Mouse (Mus musculus) kidney, postnatal 36 days (tissue): Measurements from ENCODE around the gene Fry.

Source experiments
- DNase-seq, 2 experiments: peaks; one replicate each; pipeline ENCODE4 v3.0.0; 2021 to 2022; ENCODE audit warnings: mixed read lengths in 2 of 2

Fry gene

DNA sequence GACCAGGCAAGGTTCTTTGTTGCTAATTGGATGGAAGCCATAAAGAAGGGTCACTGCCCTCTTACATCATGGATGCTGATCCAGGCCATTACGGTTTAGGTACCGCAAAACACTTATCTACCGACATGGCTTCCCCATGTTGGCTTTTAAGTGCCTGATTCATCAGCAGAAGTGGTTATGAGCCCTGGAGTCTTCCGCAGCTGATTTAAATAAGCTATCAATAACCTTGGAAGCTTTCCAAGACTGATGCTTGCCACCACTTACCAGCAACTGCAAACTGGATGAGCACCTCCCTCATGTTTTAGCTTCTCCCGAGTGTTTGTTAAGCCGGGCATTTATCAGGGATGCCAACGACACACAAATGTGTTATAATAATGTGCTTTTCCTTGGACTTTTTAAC is 12.7 kb downstream of the Fry start:
- DNase-seq = no peak

DNA sequence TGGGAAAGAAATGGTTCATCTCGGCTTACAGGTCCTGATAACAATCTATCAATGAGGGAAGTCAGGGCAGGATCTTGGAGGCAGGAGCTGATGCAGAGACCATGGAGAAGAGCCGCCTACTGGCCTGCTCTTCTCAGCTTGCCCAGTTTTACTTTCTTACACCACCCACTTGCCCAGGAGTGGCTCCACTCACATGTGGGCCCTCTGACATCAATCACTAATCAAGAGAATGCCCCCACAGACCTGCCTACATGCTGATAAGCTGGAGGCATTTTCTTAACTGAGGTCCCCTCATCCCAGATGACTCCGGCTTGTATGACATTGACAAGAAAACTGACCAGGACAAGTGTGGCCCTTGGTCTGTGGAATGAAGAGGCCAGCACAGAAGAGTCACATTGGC is 16.2 kb downstream of the Fry start:
- no peak for DNase-seq

DNA sequence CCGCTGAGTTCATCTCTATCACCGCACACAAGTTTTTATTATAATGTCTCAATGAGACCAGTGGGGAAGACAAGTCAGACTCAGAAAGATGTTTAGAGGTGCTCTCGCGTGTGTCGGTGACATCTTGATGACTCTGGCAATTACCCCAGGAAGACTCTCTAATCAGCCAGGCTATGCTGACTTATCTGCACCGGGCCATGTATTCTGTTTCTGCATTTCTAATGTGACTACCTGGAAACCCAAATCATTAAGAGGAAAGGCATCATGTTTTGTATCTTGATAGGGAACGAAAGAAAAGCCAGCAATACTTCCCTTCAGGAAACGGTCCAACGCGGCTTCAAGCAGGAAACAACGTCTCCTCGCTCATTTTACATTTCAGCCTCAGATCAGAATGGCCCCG is 17.1 kb downstream of the Fry start:
- DNase-seq = no peak

DNA sequence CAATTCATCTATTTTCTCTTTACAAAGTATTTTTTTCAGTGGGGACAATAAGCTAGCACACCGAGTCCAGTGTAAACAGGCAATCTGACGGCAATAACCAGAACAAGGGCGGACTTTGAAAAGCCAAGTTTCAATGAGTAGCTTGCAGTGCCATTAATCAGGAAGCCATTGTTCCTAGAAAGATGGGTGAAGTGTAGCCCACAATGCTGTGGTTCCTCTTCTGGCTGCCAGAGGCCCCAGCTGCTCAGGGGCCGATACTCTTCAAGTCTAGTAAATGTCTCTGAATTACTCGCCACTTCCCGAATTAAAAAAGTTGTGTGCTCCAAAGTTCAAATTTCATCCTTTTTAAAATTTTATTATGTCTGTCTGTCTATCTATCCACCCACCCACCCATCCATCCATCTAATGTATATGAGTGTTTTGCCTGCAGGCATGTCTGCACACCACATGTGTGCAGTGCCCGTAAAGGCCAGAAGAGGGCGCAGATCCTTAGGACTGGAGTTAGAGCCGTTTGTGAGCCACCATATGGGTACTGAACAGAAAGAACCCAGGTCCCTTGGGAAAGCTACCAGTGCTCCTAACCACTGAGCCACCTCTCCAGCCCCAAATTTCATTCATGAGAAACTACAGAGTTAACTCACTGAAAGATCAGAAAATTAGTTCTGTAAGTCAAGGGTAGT is 19.5 kb downstream of the Fry start:
- peak in 1 of 2 experiments; percentile 19 for DNase-seq

DNA sequence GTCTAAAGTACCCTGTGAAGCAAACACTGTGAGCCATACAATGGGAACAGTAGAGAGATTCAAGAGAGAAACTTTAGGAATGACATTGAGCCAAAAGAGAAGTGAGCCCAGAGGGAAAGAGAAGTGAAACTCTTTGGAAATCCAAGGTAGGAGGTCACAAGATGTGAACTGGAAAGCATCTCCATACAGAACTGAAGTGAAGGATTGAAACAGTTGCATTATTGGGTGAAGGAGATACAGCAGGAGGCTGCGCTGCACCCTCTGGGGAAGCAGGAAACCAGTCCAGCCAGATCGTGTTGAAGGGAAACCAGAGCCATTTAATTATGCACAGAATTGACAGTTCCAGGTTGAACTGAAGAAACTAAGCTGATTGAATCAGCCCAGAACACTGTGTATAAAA is 22.1 kb downstream of the Fry start:
- DNase-seq = no peak

DNA sequence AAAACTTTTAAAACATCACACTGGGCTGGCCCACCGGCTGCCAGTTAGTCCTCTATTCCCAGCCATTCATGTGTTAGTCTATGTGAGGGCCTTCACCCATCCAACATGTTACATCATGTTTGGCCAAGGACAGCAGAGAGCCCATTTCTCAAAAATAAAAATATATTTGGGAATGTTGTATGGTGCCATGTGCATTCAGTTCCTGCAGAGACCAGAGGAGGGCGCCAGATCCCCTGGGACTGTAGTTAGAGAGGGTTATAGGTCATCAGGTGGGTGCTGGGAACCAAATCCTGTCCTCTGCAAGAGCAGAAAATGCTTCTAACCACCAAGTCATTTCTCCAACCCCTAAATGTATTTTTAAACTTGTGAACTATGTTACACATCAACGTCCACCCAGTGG is 27.5 kb downstream of the Fry start:
- no peak for DNase-seq

DNA sequence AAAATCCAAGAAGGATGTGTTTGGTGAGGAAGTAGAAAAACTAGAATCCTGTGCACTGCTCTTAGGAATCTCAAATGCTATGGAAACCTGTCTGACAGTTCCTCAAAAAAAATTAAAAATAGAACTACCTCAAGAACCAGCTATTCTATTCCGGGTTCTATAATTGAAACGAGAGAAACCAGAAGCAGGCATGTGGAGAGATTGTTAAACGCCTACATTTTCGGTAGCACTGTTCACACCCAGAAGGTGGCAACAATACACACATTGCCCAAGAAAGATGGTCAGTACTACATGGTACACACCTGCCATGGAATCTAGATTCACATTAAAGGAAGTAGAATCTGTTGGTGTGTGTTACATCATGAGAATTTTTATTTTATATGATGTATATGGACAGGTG is 28.2 kb downstream of the Fry start:
- DNase-seq = no peak

DNA sequence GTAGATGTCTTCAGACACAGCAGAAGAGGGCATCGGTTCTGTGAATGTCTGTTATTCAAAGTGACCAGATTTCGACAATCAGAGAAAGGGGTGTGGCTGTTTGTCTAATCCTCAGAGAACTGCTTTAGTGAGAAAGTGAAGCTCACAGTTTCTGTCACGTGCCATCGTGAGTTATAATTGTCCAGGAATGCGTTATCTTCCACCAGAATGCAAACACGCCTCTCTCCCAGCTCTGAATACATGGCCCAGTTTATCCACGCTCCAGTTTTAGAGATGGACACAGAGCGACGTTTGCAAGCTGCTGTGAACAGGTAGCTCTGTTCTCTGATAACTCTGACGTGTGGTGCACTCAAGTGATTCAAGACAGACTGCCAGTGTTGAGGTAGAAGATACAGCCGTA is 31.3 kb downstream of the Fry start:
- no peak for DNase-seq

DNA sequence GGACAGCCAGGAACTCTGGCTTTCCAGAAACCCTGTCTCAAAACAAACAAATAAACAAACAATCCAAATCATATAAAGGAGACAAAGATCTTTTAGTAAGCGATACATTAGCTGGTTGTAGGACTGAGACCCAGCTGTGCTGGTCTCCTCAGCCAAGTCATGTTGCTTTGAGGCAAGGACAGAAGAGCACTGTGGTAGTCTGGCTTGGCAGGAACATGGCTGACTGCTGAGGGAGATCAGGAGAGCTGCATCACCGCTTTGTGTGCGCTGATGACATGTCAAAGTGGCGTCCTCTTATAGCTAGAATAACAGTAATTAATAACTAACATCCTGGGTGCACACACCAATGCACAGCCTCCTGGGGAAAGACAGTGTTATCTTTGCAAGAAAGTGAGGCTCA is 32.5 kb downstream of the Fry start:
- no peak for DNase-seq

DNA sequence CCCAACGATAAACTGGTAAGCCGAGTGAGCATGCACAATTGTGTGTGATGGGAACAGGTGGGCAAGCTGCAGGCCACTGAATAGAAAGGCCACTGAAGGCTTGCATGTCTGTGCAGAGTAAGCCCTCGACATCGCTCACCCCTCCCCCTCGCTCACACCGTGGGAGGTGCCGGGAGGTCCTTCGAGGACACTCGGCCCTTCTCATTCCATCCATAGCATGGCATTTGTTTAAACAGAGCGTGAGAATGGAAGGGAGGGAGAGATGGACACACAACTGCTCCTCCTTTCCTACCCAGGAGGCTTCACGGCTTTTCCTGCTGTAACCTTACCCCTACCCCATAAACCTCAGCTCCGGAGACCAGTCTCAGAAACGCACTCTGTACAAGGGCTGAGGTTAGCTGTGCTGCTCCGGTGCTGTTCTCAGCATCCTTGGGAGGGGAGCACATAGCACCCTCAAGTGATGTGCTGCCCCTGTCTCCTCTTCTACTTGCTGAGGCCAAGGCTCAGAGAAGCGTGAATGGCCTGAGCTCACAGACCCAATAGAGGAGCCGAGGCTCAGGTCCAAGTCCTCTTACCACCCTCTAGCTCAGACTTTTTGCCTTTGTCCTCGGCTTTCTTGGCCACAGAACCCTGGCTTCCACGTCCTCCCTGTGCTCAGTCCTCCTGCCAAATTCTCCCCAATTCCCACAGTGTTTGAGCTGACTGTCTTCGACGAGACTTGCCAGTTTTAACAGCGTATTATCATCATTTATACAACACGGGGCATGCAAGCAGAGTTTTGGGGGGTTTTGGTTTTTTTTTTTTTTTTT is 33.8 kb downstream of the Fry start:
- peak in 1 of 2 experiments; percentile 21 for DNase-seq

DNA sequence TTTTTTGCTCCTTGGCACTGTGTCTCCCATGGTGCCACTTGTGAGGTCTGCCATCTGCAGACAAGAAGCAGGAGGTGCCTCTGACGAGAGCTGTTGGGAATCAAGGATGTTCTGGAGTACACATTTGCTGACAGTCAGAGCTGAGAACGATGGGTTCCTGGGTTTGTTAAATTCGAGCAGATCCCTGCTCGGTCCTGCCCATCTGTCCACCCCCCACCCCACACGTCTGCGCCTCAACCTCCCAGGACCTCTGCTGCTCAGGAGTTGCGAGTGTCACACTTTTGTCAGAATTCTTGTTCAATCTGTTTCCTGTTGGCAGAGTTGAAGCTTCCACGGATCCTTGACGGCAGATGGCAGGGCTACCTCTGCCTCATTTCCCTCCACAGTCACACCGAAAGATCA is 34.4 kb downstream of the Fry start:
- no peak for DNase-seq

DNA sequence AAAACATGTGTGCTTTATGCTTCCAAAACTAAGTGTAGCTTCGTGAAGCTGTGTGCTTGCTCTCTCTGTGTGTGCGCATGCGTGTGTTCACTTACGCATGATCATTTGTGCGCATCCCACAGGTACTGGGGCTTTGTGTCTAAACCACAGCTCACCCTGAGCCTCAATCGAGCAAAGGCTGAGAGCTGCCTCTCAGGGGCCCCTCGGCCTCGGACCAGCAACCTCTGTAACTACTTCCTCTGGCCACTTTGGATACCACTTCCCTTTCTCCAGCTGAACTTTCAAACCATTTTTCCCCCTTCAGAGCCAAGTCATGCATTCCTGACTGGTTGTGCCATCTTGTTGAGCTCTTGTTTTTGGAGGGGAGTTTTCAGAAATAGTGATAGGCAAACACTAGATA is 36.9 kb downstream of the Fry start:
- DNase-seq = no peak

DNA sequence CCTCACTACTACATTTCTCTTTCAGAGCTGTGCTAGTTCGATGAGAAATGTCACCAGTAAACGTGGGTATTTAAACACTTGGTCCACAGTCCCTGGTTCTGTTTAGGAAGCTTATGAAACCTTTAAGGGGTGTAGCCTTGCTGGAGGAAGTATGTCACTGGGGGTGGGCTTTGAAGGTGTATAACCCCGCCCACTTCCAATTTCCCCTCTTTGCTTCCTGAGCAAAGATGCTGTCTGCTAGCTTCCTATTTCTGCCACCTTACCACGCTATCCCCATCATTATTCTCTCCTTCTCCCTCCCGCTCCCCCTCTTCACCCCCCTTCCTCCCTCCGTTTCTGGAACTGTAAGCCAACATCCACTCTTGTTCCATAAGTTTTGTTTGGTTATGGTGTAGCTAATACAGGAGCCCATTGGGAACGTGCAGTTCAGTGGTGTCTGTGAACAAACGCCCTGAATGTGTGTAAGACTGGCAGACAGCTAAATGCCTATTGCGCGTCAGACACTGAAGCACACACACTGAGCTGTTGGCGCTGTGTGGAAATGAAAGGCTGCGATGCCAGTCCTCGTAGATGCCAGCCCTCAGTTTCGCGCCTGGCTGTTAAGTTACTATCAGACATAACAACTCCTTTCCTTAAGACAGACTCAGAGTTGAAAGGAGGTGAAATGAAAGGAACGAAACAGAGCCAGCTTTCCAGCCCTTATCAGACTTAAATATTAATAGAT is 37.8 kb downstream of the Fry start:
- no peak for DNase-seq

DNA sequence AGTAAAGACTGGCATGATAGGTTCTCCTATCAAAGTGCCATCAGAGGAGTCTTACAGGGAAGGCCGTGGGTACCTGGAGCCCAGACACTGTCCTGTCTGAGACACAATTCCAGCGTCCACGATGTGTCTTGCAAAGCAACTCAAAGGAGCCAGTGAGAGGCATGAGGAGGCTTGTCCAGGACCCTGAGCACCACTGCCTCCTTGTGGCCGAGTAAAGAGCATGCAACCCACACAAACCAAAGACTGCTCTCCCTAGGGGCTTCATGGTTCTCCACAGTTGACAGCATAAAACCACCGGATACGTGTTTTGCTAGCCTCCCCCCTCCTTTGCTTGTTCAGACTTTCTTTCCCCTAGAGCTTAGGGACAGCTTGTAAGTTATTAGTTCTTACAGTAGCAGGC is 39.2 kb downstream of the Fry start:
- peak in 1 of 2 experiments; percentile 65 for DNase-seq

DNA sequence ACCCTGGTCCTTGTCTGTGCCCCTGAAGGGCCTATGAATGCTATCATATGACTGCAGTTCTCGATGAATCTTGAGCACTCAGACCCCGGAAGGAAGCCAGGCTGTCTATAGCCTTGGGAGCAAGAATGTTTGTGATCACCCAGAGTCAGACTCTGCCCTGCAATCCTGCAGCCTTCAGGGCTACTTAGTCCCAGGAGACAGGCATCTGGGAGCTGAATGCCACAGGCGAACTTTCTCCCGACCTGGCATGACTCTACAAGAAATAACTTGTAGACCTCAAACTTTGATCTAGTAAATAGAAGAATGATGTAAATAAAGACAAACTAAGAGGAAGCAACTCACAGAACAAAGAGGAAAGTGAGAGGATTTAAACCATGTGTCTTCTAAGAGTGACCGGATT is 40.7 kb downstream of the Fry start:
- DNase-seq = peak in 1 of 2 experiments; percentile 6

DNA sequence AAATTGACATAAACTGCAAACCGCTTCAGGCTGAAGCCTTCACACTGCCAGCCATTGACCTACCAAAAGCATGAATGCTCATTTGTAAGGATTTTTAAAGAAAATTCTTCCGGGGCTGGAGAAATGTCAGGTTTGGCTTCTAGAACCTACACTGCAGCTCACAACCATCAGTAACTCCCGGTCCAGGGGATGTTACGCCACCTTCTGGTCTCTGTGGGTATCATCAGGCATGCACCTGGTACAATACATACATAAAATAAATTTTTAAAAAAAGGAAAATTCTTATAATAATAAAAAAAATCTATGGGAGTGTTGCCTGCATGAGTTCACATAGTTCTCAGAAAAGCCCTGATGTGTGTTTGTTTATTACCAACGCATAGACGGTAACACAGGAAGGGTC is 42.7 kb downstream of the Fry start:
- no peak for DNase-seq

DNA sequence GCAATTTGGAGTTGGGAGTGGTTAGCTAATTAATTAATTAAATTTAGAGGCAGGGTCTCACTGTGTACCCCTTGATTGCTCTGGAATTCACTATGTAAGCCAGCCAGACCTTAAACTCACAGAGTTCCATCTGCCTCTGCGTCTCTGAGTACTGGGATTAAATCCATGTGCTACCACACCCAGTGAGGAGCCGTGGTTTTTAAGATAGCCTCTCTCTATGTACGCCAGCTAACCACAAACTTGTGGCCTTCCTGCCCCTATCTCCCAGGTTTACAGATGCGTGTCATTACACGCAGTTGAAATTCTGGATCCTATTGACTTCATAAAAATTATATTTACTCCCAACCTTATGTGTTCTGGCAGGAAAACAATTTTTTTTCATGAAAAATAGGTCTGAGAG is 43.5 kb downstream of the Fry start:
- no peak for DNase-seq

DNA sequence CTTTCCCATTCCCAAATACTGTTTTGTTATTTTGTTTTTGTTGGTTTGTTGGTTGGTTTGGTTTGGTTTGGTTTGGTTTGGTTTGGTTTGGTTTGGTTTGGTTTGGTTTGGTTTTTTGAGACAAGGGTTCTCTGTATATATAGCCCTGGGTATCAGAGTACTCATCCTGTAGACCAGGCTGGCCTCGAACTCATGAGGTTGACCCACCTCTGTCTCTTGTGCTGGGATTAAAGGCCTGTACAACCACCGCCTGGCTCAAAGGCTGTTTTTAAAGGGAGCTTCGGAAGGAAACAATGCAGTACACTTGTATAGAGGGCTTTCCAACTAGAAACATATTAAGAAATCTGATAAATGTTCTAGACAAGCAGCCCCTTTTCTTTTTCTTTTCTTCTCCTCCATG is 46.2 kb downstream of the Fry start:
- DNase-seq = no peak

DNA sequence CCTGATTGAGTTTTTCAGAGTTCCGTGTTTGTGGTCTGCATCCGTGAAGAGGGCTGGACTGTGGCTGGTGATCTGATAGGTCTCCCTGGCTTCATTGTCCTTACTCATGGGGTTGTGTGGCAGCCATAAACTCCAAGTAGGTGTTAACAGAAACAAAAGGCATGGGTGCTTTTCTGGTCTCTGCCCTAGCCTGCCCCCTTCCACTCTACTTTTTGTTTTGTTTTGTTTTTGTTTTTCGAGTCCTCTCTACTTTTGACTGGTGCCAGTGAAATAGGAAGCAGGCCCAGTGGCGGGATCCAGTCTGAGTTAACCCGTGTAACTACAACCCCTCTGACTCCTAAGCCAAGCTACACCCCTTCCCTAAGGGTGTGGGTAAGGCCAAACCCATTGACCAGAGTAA is 48.4 kb downstream of the Fry start:
- no peak for DNase-seq

DNA sequence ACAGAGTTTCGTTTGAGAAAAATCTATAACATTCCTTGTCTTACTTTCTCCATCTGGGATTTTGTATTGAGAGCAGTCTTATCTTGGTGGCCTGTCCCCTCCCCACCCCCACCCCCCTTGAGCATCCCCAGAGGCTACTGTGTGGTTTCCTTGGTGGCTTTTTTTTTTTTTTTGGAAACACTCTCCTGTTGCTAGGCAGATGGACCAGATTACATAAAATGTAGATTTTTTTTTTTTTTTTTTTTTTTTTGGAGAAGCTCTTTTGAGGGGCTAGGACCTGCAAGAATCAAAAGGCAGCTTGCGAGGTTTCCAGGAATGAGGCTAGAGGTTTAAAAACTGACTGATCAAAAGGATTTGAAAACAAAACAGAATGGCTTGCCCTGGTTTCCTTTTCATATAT is 48.8 kb downstream of the Fry start:
- no peak for DNase-seq

DNA sequence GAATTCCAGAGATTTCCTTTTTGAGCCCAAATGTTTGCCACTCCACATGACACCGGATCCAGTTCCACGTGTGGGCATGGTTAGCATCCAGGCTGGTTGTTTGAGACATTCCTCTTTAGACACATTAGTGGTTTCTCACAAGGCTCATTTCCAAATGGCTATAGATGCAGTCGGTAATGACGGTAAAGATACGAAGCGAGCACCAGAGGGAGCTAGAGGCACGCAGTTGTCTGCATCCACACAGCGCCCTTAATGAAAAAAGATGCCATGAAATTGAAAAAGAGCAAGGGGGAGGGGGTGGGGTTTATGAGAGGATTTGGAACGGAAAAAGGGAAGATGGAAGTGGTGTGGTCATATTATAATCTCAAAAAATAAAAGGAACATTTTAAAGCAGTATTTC is 50.3 kb downstream of the Fry start:
- DNase-seq = peak; percentile 66 to 86

DNA sequence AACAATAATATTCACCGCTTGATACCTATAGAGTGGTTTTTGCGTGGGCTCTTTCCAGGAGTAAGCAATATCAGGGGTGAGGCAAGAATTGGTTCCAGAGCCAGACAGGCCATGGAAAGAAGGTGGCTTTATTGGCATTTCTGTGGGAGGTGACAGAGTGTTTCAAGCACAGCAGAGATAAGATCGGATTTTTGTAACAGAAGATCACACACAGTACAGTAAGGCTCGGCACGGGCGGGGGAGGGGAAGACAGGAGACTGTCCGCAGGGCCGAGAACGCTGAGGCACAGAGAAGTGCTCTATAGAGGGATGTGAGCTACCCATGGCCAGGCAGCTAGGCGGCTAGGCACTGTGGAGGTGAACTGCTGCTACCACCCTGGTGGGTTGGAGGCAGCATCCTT is 53.1 kb downstream of the Fry start:
- no peak for DNase-seq

DNA sequence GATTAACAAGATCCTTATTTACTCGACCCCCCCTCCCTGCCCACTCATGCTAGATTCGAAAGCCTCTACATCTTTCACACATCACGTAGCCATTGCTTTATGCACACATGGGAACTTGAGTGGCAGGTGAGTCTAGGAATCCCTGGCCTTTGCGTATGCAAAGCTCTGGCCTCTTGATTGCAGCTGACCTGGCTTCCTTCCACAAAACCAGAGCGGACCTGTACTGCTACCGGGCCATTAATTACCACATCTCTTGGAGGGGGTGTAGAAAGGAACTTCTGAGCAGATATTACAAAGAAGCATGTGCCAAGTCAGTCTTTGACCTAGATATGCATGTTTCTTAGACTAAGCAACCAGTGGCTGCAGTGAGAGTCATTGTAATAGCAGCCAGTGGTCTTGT is 55.4 kb downstream of the Fry start:
- DNase-seq = no peak

DNA sequence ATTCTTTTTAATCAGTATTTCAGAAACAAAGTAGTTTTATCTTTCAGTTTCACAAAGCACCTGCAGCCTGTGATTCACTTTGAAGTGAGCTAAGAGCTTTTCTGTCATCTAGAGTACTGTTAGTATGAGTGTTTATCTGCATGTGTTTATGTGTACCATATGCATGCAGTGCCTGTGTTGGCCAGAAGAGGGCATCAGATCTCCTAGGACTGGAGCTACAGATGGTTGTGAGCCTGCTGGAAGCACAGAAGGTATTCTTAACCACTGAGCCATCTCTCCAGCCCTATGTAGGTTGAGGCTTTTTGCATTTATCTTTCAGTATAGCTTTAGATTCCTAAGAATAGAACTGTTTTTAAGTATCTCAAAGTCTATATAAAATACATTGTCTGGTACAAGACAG is 56.5 kb downstream of the Fry start:
- DNase-seq = no peak
